Mouse (Mus musculus): Measurements from ENCODE around the gene Cct2.

DNA sequence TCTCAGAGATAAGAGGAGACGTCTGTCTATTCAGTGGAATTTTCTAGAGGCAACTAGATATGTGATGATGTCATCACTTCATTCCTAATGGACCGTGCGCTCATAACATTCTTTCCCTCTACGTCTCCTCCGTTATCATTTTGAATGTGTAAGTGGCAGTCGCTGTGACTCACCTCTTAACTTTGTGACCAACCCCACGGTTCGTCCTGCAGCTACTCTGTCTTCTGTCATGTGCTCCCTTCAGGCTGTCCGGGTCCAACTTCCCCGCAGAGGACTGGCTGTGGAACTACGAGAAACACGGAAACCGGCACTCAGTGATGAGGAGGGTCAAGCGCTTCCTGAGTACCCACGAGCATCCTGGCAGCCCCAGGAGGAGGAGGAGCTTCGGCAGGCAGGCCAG, 39.9 kb downstream of the Cct2 start:
- TF ChIP-seq POLR2A (IDR thresholded peaks at IDR 0.05; ENCODE audit: low read depth, low read length): no peak
- no peak for TF ChIP-seq CTCF (IDR thresholded peaks at IDR 0.05; ENCODE audit: extremely low read depth, insufficient read length, insufficient replicate concordance, low read depth, low read length)
